Mouse (Mus musculus): ENCODE results near the gene C1qa.

Gene C1qa

DNA sequence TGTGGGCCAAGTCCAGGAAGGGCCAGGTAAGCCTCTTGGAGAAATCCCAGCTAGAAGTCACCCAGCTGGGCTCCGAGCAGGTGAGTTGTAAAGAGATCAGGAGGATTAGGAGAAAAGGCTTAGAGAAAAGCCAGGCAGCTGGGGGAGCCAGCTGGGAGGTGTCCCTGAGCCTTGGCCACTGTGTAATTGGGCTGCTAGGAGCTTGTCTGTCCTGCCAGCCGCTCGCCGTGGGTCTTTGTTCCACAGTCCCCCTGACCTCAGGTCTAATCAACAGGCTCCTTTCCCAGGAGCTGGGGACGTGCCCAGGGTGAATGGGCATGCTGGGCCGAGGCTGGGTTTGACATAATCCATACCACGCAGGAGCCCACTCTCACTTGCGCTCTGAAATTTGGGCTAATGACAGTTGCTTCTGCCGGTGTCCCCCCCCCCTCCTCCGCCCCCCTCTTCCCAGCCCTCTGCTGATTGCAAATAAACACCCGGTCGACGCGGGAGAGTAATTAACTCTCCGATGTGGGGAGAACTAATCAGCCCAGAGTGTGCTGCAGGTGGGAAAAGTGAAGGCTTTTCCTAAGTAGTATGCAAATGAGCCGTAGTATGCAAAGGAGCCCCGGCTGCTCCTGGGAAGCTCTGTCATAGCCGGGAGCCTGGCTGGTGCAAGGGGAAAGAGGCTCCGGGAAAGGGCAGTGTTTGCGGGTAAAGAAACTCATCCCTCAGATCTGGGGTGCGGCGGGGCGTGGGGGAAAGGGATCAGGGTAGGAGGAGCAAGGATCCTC is 6.3 kb upstream of the C1qa start:
- DNase-seq (ENCODE audit: low read depth, low spot score): no peak

- no peak for DNase-seq (ENCODE audit: low read depth, low spot score)
Measured at GRCm38 (mm10) chr4:136899154-136899553, 551 bp upstream of the C1qa start.

GRCm38 (mm10) chr4:136898084-136898598 is 462 bp downstream of the C1qa start:
- no peak for DNase-seq (ENCODE audit: low read depth, low spot score)

- DNase-seq (ENCODE audit: low read depth, low spot score): no peak
Measured at GRCm38 (mm10) chr4:136896461-136896860, 2.1 kb downstream of the C1qa start.

- DNase-seq (ENCODE audit: low read depth, low spot score): no peak
Measured at GRCm38 (mm10) chr4:136895861-136896260, 2.7 kb downstream of the C1qa start.

DNA sequence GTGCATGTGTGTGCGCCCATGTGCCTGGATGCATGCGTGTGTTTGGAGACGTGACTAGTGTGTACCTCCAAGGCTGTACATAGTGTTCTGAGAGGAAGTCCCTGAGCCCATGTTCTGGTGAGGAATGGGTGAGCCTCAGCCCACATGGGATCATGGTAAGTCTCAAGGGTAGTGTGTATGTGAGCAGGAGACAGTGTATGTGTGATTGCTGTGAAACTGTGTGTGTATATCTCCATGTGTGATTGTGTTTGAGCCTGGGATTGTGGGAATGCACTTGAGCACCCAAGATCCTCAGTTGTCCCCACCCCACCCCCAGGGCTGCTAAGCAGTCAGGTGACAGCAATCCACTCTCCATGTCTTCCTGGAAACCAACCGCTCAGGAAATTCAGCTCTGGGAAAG is 3.8 kb downstream of the C1qa start:
- no peak for DNase-seq (ENCODE audit: low read depth, low spot score)

DNA sequence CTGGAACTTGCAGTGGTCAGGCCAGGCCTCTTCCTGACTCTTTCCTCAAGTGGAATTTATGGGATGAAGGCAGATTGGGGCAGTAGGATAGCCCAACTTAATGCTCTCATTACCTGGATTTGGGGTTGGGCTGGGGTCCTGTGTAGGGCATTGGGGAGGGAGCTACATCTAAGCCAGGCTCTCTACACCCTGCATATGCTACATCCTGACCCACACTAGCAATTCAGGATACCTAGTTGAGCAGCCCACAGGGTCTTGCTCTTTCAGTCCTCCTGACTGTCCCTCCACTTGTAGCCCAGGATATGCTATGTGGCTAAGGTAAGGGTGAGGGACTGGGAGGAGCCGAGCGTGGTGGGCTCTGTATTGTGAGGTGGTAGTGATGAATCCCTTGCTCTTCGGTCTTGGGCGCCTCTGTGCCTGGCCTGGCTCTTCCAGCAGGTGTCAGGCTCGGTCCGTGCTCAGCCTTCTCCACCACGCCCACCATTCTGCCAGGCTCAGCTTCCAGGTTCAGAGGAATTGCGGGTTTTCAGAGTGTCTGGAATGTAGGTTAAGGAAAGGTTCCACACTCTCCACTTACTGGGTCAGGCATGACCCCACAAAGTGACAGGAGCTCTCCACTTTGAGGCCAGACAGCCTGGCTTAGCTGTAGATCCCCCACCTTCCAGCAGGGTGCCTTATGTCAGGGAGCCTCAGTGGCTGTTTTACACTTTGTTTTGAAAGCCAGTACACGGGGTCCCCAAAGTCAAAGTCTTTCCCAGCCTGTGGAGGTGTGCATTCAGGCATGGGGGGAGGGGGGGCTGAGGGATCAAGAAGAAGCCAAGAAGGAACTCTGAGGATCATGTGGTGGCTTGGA is 4.7 kb downstream of the C1qa start:
- DNase-seq (ENCODE audit: low read depth, low spot score): no peak

DNA sequence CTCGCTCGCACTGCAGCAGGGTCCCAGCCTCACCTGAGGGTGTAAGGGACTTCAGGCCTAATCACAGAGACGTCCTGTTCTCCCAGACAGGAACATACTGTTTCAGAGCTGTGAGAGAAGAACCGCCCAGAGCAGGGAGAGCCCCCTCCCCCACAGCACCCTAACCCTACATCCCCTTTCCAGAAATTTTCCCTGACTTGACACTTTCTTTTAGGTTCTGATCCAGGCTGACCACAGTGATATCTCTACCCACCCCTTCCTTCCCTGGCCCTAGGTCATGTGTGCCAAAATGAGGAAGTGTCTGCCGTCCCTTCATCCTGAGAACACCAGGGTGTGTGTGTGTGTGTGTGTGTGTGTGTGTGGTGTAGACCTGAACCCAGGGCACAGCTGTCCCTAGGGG is 5.8 kb downstream of the C1qa start, which contains the start of gene C1qc:
TSS of gene C1qc (minus strand) at position 255 of the 400 bp plus-strand sequence.
- DNase-seq (ENCODE audit: low read depth, low spot score): no peak

DNA sequence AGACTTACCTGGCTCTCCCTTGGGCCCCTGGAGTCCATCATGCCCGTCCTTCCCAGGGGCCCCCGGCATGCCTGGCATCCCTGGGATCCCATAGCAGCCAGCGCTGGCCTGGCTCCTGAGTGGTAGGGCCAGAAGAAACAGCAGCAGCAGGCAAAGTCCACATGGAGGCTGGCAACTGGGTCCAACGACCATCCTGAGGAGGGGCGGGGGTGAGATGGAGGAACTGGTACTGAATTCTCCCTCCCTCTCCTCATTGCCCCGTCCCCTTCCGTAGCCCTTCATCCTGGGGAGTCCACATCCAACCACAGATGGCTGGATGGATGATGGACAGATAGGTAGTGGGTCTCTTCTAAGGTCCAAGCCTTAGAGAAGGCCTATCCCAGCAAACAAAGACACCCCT is 6.2 kb downstream of the C1qa start:
- DNase-seq (ENCODE audit: low read depth, low spot score): no peak

DNA sequence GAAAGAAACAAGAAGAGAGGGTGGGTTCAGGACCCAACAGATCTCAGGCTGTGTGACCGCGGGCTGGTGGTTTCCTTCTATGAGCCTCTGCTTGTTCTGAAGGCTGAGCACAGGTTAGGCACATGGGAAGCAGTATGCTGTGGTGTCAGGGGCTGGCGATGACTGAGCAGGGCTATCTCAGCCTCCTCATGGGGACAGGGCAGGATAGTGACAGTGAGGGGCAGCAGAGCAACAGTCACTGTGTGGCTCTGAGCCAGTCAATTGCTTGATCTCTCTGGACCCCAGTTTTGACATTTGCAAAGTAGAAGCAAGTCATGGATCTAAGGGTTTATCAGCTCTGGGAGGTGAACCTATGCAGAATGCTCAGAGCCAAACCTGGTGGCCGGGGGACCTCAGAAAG is 7.5 kb downstream of the C1qa start:
- no peak for DNase-seq (ENCODE audit: low read depth, low spot score)

DNA sequence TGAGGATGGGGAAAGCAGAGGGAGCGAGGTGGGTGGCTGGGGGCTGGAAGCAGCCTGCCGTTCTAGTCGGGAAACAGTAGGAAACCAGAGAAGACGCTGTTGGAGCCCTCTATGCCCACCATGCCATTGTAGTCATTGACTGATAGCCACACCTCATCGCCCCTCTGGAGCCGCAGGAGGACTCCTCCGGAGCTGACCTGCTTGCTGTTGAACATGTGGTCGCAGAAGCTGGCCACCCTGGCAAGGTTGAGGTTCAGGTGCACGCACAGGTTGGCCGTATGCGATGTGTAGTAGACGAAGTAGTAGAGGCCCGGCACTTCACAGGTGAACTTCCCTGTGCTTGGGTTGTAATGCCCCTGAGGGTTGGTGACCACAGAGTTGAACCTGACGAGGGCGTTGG is 8.6 kb downstream of the C1qa start:
- no peak for DNase-seq (ENCODE audit: low read depth, low spot score)

- no peak for DNase-seq (ENCODE audit: low read depth, low spot score)
Measured at GRCm38 (mm10) chr4:136887714-136888113, 10.9 kb downstream of the C1qa start.

DNA sequence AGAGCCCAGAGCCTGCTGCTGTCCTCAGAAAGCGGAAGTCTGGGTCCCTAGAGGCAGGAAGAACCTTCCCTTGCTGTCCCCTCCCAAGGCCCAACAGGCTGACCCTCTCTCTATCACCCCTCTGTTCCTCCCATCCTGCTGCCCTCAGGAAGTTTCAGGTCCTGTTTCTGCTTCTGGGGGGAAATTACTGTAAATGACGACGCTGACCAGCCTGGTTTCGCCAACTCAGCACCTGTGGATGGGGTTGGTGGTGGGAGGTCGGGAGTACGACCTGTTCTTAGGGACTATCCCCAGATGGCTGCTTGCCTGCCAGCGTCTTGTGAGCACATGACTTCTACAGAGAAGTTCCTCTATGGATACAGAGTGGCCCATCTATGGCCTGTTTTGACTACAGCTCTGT is 12.5 kb downstream of the C1qa start, which contains the start of gene C1qb:
TSS of gene C1qb (minus strand) at position 87 of the 400 bp plus-strand sequence.
- DNase-seq (ENCODE audit: low read depth, low spot score): no peak

DNA sequence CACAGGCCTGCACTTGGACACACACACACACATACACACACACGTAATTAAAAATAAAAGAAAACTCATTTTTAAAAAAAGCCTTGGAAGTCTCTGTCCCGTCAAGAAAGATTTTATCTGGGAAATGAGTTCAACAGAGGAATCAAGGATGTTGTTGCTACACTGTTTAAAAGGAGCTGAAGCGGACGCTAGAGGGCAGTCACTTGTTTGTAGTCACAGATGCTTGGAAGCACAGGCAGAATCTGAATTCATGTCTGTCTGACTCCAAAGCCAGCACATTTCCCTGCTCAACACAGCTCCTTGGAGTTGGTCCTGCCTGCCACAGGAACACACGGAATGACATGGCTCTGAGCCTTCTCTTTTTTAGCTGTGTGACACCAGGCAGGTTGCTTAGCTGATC is 20.0 kb downstream of the C1qa start:
- DNase-seq (ENCODE audit: low read depth, low spot score): no peak

DNA sequence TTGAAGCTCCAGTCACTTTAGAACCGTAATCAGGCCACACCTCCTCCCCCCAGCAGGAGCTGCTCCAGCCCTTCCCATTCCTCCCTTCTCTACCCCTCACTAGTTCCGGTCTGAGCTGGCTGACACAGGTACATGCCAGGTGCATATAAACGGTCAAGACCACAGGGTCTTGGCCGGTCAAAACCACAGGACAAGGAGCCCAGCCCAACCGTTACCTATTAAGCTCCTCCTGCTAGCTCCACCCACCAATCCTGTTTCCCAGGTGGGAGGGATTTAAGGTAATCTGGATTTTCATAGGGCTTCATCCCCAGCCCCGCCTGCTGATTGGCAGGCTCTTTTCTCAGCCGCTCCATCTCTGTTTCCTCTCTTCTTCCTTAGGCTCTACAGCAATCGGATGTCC is 20.4 kb downstream of the C1qa start:
- DNase-seq (ENCODE audit: low read depth, low spot score): no peak

DNA sequence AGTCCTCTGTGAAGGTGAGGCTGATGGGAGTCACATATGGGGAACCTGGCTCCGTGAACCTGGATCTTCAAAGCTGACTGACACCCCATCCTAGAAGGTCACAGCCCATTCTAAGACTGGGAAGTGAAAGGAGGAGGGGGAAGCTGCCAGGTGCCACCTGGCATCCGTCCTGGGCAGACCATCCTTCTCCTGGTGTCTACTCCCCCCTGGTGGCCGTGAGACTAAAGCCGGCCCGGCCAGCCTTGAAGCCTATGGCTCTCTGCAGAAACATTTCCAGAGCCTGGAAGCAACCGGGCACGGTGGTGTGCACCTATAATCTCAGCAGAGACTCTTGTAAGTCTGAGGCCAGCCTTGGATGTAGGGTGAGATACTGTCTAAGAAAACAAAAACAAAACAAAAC is 21.6 kb downstream of the C1qa start:
- DNase-seq (ENCODE audit: low read depth, low spot score): no peak

DNA sequence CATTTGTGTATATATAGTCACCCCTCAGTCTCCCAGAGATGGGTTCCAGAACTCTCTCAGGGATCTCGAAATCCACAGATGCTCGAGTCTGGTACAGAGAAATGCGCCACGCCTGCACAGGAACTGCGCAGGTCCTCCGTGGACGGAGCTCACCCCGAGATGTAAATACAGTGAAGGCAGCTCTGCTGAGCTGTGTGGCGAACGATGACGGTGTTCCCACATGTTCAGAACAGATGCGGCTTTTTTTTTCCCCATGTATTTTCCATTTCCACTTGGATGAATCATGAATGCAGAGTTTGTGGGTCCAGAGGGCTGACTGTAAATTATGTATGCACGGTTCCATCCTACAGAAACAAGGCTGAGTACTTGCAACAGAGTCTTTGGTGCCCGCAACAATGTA is 23.6 kb downstream of the C1qa start:
- no peak for DNase-seq (ENCODE audit: low read depth, low spot score)

DNA sequence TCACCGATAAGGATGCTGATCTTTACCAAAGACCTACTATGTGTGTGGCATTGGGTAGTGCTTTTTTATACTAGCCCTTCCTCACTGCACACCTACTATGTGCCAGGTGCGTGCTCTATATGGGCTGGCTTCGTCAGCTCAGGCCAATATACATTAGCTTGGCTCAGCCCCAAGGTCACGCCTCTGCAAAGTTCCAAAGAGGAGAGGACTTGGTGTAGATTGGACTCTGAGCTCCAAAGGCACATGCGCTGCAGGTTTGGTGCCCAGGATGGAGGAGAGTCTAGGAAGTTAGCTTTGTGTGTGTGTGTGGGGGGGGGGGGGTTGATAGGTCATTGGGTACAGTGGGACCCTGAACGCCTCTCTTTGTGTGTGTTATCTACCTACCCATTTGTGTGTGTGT is 30.2 kb downstream of the C1qa start:
- no peak for DNase-seq (ENCODE audit: low read depth, low spot score)

DNA sequence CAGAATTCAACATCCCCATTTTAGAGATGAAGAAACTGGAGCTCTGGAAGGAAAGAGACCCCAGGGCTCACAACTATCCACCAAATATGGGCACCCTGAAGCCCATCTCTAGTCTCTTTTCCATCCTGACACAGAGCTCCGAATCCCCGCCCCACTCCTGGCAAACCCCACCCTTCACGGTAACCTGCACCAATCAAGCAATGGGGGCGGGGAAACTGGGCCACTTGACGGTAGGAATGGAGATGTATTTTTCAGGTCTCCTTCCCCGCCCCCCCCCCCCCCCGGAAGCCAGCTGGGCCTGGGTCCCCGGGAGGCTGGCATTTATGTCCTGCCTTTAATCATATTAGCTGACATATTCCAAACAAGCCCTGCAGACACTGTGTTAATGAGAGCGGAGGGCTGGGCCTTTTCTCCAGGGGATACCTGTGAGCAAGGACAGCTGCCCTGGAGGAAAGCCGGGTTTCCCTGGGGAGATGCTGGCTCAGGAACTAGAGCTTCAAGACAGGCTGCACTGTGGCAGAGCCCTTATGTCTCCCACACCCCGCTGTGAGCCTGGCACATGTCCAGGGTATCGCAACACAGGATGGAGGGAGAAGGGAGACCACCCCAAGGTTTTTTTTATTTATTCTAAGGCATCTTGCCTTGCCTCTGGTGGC is 30.8 kb downstream of the C1qa start:
- DNase-seq (ENCODE audit: low read depth, low spot score): no peak

DNA sequence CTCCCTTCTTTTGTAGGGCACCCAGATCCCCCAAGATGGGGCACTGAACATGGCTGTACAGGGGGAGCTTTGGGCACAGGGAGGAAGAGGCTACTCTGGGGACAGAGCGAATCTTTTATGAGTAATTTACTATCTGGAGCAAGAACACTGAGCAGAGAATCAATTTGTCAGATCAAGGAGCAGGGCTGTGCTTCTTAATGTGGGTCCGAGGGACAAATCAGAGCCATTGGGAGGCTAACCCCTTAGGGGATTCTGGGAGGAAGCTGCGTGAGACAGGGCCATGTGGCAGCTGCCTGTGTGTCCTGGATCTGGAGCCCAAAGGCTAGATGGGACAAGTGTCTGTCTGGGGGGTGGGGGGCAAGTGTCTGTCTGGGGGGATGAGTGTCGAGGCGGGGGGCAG is 33.1 kb downstream of the C1qa start:
- DNase-seq (ENCODE audit: low read depth, low spot score): no peak

DNA sequence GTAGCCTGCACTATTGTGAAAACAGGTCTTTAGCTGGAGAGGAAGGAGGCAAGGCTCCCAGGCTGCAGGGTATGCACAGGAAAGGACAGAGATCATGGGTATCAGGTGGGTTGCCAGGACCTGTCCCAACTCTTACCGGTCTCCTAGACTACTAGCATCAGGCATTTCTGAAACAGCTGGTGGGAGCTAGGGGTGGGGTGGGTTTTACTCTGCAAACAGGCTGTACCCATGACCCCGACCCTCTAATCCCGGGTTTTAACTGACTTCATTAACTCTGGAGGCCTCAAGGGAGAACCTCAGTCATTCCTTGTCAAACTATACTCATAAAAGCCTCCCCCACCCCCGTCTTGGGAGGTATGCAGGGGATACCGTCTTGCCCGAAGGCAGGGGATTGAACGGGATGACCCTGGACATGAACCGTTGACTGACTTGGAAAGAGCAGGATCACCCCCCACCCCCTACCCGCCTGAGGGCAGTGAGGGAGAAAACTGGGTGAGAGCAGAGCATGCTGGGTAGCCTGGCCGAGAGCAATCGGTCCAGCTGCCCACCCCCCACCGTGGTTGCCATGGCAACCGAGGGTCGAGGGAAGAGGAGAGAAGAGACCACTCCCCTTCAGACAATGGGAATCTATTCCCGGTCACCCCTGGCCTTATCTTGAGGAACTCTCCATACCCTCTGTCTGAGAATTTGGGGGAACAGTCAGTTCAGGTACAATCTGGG is 33.7 kb downstream of the C1qa start:
- DNase-seq (ENCODE audit: low read depth, low spot score): no peak

Measured in CD4-positive helper T cell, adult 2 months (primary cell).